Mouse (Mus musculus): ENCODE measurements around the gene Mcu.

DNA sequence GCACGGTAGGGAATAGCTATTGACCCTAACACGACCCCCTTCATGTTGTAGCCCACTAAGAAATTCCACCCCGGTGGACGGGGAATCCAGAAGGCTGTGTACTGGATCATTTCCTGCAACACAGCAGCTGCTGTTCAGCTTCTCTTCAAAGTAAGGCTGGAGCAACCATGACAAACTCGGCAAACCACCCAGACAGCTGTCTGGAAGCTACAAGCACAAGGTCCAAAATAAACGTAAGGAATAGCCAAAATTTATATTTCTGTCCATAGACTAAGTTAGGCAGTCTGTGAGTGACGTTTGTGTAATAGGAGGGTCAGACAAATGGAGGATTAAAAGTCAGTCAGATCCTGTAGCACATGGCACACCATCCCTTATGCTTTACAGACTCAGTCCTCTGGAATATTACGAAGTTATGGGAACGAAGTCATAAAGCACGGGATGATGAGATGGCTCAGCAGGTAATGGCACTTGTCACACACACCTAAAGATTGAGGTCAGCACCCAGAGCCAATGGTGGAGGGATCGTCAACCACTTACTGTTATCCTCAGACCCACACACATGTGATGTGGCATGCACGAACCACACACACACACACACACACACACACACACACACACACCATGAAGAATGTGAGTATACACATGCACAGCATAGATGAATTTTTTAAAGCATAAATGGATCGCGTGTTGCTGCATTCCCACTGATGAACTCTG is 105.6 kb downstream of the Mcu start:
- TF ChIP-seq POLR2A (IDR thresholded peaks at IDR 0.05; ENCODE audit: low read depth, low read length) (no peak), CTCF (IDR thresholded peaks at IDR 0.05; ENCODE audit: borderline replicate concordance, insufficient read depth, low read length) (no peak)
